Mouse (Mus musculus) heart, embryonic 11.5 days (tissue): ENCODE data around the gene Erlin1. TPM values are rescaled to one million over a fixed set of nuclear protein-coding genes. Genes with fewer than 3 reads are reported as not detected.
A peak's percentile ranks its signal among the peaks of the same experiment; 100 is the strongest.

Experiments used
- ATAC-seq: fragments of 200-750 bp; cut with Nextera tagmentation; replicated peaks from 2 replicates; pipeline ENCODE4 v1.8.0; 2017; ENCODE audit warnings: moderate library complexity; ENCODE audit not compliant: insufficient number of reproducible peaks, low FRiP score, low TSS enrichment
- H3K27ac ChIP-seq: fragments of 300-500 bp; sonication (generic); 2 replicates; pipeline ENCODE4 v1.5.1; 2014; ENCODE audit warnings: mild to moderate bottlenecking, low read depth, low read length
- H3K27me3 ChIP-seq: fragments of 300-500 bp; sonication (generic); 2 replicates; pipeline ENCODE4 v1.6.1; 2014; ENCODE audit warnings: mild to moderate bottlenecking, low read length, mixed read lengths; ENCODE audit not compliant: control insufficient read depth, insufficient read depth
- H3K36me3 ChIP-seq: fragments of 300-500 bp; sonication (generic); 2 replicates; pipeline ENCODE4 v1.6.1; 2014; ENCODE audit warnings: mild to moderate bottlenecking, low read length, moderate library complexity, mixed read lengths; ENCODE audit not compliant: control insufficient read depth, insufficient read depth
- H3K4me1 ChIP-seq: fragments of 300-500 bp; sonication (generic); 2 replicates; pipeline ENCODE4 v1.6.1; 2014; ENCODE audit warnings: low read length; ENCODE audit not compliant: control insufficient read depth, insufficient read depth
- H3K4me2 ChIP-seq: fragments of 300-500 bp; sonication (generic); 2 replicates; pipeline ENCODE4 v1.6.1; 2014; ENCODE audit warnings: mild to moderate bottlenecking, moderate library complexity
- H3K4me3 ChIP-seq: fragments of 300-500 bp; sonication (generic); 2 replicates; pipeline ENCODE4 v1.5.1; 2014; ENCODE audit warnings: low read depth, low read length
- H3K9ac ChIP-seq: fragments of 300-500 bp; sonication (generic); 2 replicates; pipeline ENCODE4 v1.6.1; 2014; ENCODE audit warnings: mild to moderate bottlenecking, low read depth, low read length, moderate library complexity
- H3K9me3 ChIP-seq: fragments of 300-500 bp; sonication (generic); replicated peaks from 2 replicates; pipeline ENCODE4 v1.6.1; 2016; ENCODE audit warnings: low read length; ENCODE audit not compliant: control insufficient read depth
- WGBS: fragments of 180-500 bp; shearing (Covaris S2); extraction: QIAGEN DNeasy Blood & Tissue Kit; methylation state at CpG from one replicate; pipeline ENCODE4 v1.1.7; 2014; ENCODE audit not compliant: insufficient replicate concordance; 5-methylcytosine and 5-hydroxymethylcytosine counted together
- polyA plus RNA-seq: library from polyadenylated mRNA; unstranded; fragments of >200 nt; fragmentation: Nextera tagmentation; extraction: Ambion mirVana; gene quantifications from 2 replicates; pipeline ENCODE4 v1.2.1, GENCODE M21; 2014

Erlin1 gene
- 14.4 and 16.2 TPM in 2 replicates for polyA plus RNA-seq

DNA sequence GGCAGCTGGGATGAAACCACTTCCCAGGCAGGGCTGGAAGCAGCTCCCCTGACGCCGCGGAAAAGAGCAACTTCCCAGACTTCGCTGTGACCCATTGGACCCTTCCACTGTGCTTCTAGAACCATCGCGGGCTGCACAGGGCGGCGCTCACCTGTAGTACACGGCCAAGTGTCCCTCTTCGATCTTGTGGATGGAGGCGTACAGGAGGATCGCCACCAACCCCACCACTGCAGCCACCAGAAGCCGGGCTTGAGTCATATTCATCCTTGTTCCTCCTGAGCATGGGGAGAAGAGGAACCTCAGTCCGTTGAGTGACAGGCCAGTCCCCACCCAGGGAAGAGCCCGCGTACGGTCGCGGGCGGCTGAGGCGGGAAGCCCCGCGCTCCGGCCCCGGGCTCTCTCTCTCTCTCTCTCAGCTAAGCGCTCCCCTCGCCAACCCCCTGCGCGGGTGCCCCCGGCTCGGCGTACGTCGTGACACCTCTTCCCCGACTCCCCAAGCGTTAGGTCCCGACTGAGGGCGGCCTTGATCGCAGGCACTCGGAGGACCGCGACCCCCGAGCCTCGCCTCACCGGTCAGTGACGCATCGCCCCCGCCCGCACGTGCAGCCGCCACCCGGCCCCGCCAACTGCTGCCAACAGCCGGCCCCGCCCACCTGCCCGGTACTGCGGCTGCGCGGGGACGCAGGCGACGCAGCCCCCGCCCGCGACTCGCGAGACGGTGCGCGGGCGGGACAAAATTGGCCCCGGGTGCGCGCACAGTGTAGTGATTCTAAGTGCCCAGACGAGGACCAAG is at the start of gene Erlin1:
Gene Erlin1, minus strand, starts transcription at position 665 of the 793 bp plus-strand sequence.
- WGBS: under 1% methylated on average over 73 of the region's 75 CpGs
- peak within 1 kb of the TSS; percentile 81 for H3K4me3 ChIP-seq
- H3K27ac ChIP-seq: peak within 1 kb of the TSS; percentile 15; the same call in 1 of the 2 replicates

DNA sequence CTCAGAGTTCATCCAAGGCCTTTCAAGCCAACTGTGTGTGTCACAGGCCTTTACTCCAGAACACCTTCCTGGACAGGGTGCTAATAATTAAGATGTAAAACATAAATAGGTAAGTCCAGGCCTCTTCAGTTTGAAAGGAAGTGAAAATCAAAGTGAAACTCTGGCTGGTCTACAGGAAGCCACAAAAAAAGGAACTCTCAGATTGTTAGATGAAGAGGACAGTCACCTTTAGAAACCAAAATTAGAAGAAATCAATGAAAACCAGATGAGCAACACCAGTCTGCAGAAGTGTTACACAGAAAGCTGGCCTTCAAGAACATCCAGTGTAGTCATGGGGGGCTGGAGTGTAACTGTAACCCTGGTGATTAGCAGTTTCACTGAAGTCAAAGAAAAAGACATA is 48.2 kb upstream of the Erlin1 start:
- peaks cover 11% of the 10 kb centered on the region for H3K36me3 ChIP-seq
- H3K27me3 ChIP-seq: no peaks in the 10 kb centered on the region
- H3K4me2 ChIP-seq: no peak overlapping the region

More for the DNA sequence above, at the start of gene Erlin1:
- ATAC-seq: peak; percentile 90
- Histone ChIP-seq H3K9me3 (no peaks in the 10 kb centered on the region), H3K4me1 (peaks cover 3% of the 10 kb centered on the region; the same call in 1 of the 2 replicates), H3K27me3 (no peaks in the 10 kb centered on the region), H3K36me3 (0 out of 2 replicates have a peak, but pooled peaks cover 2% of the 10 kb centered on the region), H3K9ac (peak within 1 kb of the TSS; percentile 84), H3K4me2 (peak within 1 kb of the TSS; percentile 98)

DNA sequence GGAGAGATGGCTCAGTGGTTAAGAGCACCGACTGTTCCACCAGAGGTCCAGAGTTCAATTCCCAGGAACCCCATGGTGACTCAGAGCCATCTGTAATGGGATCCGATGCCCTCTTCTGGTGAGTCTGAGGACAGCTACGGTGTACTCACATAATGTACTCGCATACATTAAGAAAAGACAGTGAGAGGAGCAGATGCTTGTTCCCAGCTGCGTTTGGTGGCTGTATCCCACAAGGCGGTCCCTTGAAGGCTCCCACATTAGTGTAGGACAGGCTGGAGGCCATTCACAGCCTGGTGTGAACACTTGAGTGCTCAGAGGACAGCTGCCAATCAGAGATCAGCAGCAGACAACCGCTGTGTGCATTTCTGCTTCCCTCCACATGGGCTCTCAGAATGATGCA is 42.1 kb upstream of the Erlin1 start:
- no peaks in the 10 kb centered on the region for H3K27me3 ChIP-seq
- H3K4me1 ChIP-seq: 0 out of 2 replicates have a peak, but pooled peaks cover 3% of the 10 kb centered on the region
- WGBS: 77% methylated on average over 7 of the region's 7 CpGs
- no peak for ATAC-seq
- H3K4me2 ChIP-seq: no peak overlapping the region
- peaks cover 23% of the 10 kb centered on the region for H3K36me3 ChIP-seq
- H3K27ac ChIP-seq: no peak overlapping the region
- H3K4me3 ChIP-seq: no peak overlapping the region
- no peaks in the 10 kb centered on the region for H3K9me3 ChIP-seq
- no peak overlapping the region for H3K9ac ChIP-seq

More for the DNA sequence above, 48.2 kb upstream of the Erlin1 start:
- Histone ChIP-seq H3K4me3 (no peak overlapping the region), H3K4me1 (no peaks in the 10 kb centered on the region), H3K9ac (no peak overlapping the region), H3K27ac (no peak overlapping the region), H3K9me3 (no peaks in the 10 kb centered on the region)
- no peak for ATAC-seq

DNA sequence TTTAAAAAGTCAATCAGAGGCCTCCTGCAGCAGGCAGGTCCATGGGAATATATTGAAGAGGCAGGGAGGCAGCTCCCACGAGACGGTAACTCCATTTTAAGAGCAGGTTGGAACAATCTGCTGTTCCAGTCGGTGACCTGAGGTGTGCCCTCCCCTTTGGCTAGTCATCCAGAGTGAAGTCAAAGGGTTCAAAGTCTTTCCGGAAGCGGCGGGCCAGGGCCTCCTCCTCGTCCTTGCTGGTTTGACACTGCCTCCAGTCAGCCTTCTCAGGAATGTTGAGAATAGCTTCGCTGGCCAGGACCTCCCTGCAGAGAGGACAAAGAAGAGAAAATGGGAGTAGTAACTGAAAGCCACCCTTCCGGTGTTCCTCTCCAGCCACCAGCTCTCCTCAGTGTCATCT is 40.8 kb upstream of the Erlin1 start:
- no peaks in the 10 kb centered on the region for H3K9me3 ChIP-seq
- ATAC-seq: no peak
- H3K4me1 ChIP-seq: peaks cover 8% of the 10 kb centered on the region; the same call in 1 of the 2 replicates
- no peak overlapping the region for H3K27ac ChIP-seq
- no peak overlapping the region for H3K9ac ChIP-seq
- no peak overlapping the region for H3K4me2 ChIP-seq
- H3K4me3 ChIP-seq: no peak overlapping the region
- WGBS: 83% methylated on average over 9 of the region's 9 CpGs
- peaks cover 23% of the 10 kb centered on the region for H3K36me3 ChIP-seq
- H3K27me3 ChIP-seq: no peaks in the 10 kb centered on the region

DNA sequence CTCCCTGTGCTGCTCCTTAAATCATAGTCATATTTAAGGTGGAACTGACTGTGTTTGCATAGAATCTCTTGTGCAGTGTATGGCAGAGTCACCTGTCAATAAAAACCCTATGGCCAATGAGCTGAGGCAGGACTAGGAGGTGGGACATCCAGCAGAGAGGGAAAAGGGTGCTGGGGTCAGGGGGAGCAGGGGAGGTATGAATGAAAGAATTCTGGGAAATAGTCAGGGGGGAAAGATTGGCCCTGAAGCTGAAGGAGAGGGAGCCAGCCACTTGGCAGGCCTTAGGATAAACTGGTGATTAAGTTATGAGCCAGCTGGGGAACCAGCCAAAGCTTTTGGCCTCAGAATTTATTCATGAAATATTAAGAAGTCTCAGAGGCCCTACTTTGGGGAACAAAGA is 39.4 kb upstream of the Erlin1 start:
- H3K4me2 ChIP-seq: no peak overlapping the region
- no peaks in the 10 kb centered on the region for H3K27me3 ChIP-seq
- no peak overlapping the region for H3K27ac ChIP-seq
- H3K4me1 ChIP-seq: peaks cover 8% of the 10 kb centered on the region; the same call in 1 of the 2 replicates
- peaks cover 23% of the 10 kb centered on the region for H3K36me3 ChIP-seq
- H3K4me3 ChIP-seq: no peak overlapping the region
- ATAC-seq: no peak
- H3K9ac ChIP-seq: no peak overlapping the region
- no peaks in the 10 kb centered on the region for H3K9me3 ChIP-seq

DNA sequence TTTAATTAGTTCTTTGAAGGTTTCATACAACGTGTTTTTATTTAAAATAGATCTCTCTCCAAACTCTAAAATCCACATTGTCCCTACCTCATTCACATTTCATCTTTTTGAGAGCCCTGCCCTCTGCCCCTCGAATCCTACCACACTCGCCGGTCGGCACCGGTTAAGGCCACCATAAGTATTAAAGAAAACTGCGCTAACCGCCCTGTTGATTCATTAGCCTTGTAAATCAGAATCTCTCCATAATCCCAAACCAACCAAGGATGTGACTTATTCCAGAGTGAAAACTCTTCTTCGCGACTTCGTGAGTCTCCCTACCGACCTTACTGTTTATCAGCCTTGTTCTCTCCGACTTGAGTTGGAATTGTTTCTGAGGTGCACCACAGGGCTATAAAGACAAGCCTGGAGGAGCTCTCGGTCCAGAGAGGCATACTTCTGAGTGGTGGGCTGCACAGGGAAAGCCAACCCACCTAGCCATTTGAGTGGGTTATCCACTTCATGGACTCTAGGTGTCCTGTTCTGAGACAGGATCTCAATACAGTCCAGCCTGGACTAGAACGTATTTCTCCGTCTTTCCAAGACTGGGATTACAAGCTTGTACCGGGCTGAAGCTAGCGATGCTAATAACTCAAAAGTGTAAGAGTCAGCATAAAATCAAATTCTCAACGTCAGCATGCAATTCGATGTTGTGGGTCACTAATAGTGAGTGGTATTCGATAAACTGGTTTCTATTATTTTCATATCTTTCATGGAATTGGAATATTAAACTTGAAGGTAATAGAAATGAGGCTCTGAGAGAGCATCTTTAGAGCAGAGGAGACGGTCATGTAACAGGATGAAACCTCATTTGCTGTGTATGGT is 38.3 kb upstream of the Erlin1 start:
- no peak; the same call in 1 of the 2 replicates for ATAC-seq
- H3K9ac ChIP-seq: peak overlapping the region; percentile 71
- peaks cover 17% of the 10 kb centered on the region for H3K36me3 ChIP-seq
- H3K27ac ChIP-seq: no peak overlapping the region
- WGBS: 31% methylated on average over 22 of the region's 22 CpGs
- H3K4me1 ChIP-seq: peaks cover 8% of the 10 kb centered on the region; the same call in 1 of the 2 replicates
- H3K9me3 ChIP-seq: no peaks in the 10 kb centered on the region
- H3K27me3 ChIP-seq: no peaks in the 10 kb centered on the region
- H3K4me3 ChIP-seq: peak overlapping the region; percentile 96
- peak overlapping the region; percentile 92 for H3K4me2 ChIP-seq

DNA sequence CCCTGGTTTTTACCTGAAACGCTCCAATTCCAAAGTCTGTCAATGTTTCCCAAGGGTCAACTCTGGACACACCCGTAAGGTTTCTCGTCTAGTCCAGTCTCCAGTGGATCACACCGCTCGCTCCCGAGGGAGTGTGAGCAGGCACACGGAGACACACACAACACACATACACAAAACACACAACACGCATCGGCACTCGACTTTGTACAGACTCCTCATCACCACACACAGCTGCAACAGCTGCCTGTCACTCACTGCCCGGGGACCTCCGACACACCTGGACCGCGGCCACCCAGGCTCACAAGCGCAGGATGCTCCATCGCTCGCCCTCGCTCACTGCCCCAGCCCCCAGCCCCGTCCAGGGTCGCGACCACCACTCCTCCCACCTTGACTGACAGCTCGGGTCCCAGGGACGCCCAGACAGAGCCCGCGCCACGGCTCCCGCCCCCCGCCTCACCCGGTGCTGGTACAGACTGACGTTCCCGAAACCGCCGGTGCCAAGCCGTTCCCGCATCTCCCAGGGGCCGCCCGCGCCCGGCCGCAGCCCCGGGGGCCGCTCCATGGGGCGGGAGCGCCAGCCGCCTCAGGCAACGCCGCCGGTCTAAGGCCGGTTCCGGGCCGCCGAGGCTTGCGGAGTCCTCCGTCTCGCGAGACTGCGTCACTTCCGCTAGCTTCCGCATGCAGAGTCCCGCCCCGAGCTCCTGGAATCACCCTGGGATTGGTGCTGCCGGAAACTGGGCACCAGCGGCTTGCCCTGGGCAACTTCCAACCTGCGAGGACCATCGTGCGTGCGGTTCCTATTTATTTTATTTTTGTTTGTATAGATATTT is 37.5 kb upstream of the Erlin1 start, which contains the start of gene Chuk:
Gene Chuk, minus strand, starts transcription at position 650 of the 830 bp plus-strand sequence.
- peak within 1 kb of the TSS; percentile 92 for H3K4me2 ChIP-seq
- no peaks in the 10 kb centered on the region for H3K27me3 ChIP-seq
- H3K4me1 ChIP-seq: peaks cover 8% of the 10 kb centered on the region; the same call in 1 of the 2 replicates
- 1% methylated on average over 67 of the region's 67 CpGs for WGBS
- H3K9me3 ChIP-seq: no peaks in the 10 kb centered on the region
- H3K9ac ChIP-seq: peak within 1 kb of the TSS; percentile 95
- peak within 1 kb of the TSS; percentile 16; the same call in 1 of the 2 replicates for H3K27ac ChIP-seq
- peaks cover 11% of the 10 kb centered on the region; the same call in 1 of the 2 replicates for H3K36me3 ChIP-seq
- peak within 1 kb of the TSS; percentile 96 for H3K4me3 ChIP-seq
- peak; percentile 97 for ATAC-seq

DNA sequence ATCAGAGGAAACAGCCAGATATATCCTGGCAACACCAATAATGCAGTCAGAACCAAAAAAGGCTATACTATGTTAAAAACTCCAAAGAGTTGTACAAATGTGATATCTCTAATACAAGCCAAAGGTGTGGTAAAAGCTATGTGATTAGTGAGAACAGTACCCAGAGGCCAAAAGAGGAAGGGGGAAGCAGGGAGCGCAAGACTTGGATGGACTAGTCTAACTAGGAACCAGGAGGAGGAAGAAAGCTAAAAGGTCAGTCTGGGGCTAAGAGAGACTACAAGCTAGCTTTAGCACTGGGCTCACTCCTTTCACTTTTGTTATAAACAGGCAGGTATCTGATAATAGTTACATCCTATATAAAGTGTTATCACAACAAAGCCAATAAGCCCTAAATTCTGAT is 34.8 kb upstream of the Erlin1 start:
- Histone ChIP-seq H3K4me2 (no peak overlapping the region), H3K4me3 (no peak overlapping the region), H3K36me3 (peaks cover 3% of the 10 kb centered on the region; the same call in 1 of the 2 replicates), H3K9me3 (no peaks in the 10 kb centered on the region), H3K27me3 (no peaks in the 10 kb centered on the region), H3K4me1 (peaks cover 8% of the 10 kb centered on the region; the same call in 1 of the 2 replicates), H3K27ac (no peak overlapping the region), H3K9ac (no peak overlapping the region)
- ATAC-seq: no peak
- 92% methylated on average over 1 of the region's 1 CpGs for WGBS
